Mouse (Mus musculus) embryonic facial prominence, embryonic 14.5 days (tissue): Measurements from ENCODE around the gene Myo9b. TPM values are rescaled to one million over a fixed set of nuclear protein-coding genes. Genes with fewer than 3 reads are reported as not detected.

Experiments used
- ATAC-seq: fragments of 200-750 bp; cut with Nextera tagmentation; 2 replicates; pipeline ENCODE4 v1.8.0; 2017; ENCODE audit warnings: low read depth, moderate number of reproducible peaks, moderate TSS enrichment
- DNase-seq: peaks from one replicate; pipeline ENCODE4 v3.0.0-alpha.2; 2015; ENCODE audit warnings: low spot score
- H3K27ac ChIP-seq: fragments of 300-500 bp; sonication (generic); replicated peaks from 2 replicates; pipeline ENCODE4 v1.5.1; 2014; ENCODE audit warnings: low read depth, mild to moderate bottlenecking, low read length, moderate library complexity
- H3K27me3 ChIP-seq: fragments of 300-500 bp; sonication (generic); replicated peaks from 2 replicates; pipeline ENCODE4 v1.6.1; 2014; ENCODE audit warnings: low read length; ENCODE audit not compliant: control insufficient read depth, insufficient read depth
- H3K36me3 ChIP-seq: fragments of 300-500 bp; sonication (generic); 2 replicates; pipeline ENCODE4 v1.6.1; 2014; ENCODE audit warnings: low read length, mixed read lengths; ENCODE audit not compliant: control insufficient read depth, insufficient read depth
- H3K4me1 ChIP-seq: fragments of 300-500 bp; sonication (generic); 2 replicates; pipeline ENCODE4 v1.6.1; 2014; ENCODE audit warnings: antibody characterized with exemption, low read length; ENCODE audit not compliant: control insufficient read depth, insufficient read depth
- H3K4me2 ChIP-seq: fragments of 300-500 bp; sonication (generic); 2 replicates; pipeline ENCODE4 v1.6.1; 2014; ENCODE audit warnings: low read depth, mild to moderate bottlenecking, low read length, moderate library complexity, mixed read lengths
- H3K4me3 ChIP-seq: fragments of 300-500 bp; sonication (generic); 2 replicates; pipeline ENCODE4 v1.5.1; 2014; ENCODE audit warnings: low read depth, mild to moderate bottlenecking, low read length
- H3K9ac ChIP-seq: fragments of 300-500 bp; sonication (generic); 2 replicates; pipeline ENCODE4 v1.6.1; 2014; ENCODE audit warnings: low read depth, mild to moderate bottlenecking, low read length, moderate library complexity, mixed read lengths
- H3K9me3 ChIP-seq: fragments of 300-500 bp; sonication (generic); 2 replicates; pipeline ENCODE4 v1.6.1; 2016; ENCODE audit warnings: low read length; ENCODE audit not compliant: control insufficient read depth
- WGBS: fragments of 180-500 bp; shearing (Covaris S2); extraction: QIAGEN DNeasy Blood & Tissue Kit; methylation state at CpG from one replicate; pipeline ENCODE4 v1.1.7; 2014; 5-methylcytosine and 5-hydroxymethylcytosine counted together
- polyA plus RNA-seq: library from polyadenylated mRNA; unstranded; fragments of >200 nt; fragmentation: Nextera tagmentation; extraction: Ambion mirVana; gene quantifications from 2 replicates; pipeline ENCODE4 v1.2.1, GENCODE M21; 2014

Gene Myo9b
- polyA plus RNA-seq, 1 experiment from 2014 or later: 24.1 TPM

- H3K4me1 ChIP-seq: peaks cover 26% of the 10 kb centered on the region
- peaks cover 46% of the 10 kb centered on the region for H3K36me3 ChIP-seq
- no peak overlapping the region for H3K27ac ChIP-seq
- H3K9ac ChIP-seq: no peak overlapping the region
- no peaks in the 10 kb centered on the region for H3K27me3 ChIP-seq
- 86% methylated on average over 10 of the region's 12 CpGs for WGBS
- ATAC-seq (no peak), DNase-seq (no peak)
- no peak overlapping the region for H3K4me2 ChIP-seq
- no peak overlapping the region for H3K4me3 ChIP-seq
- no peaks in the 10 kb centered on the region for H3K9me3 ChIP-seq
These were observed 99.9 kb downstream of the Myo9b start for GRCm38 (mm10) chr8:71372427-71372826.

GRCm38 (mm10) chr8:71373000-71373399, 100.5 kb downstream of the Myo9b start:
- Histone ChIP-seq H3K9me3 (no peaks in the 10 kb centered on the region), H3K27me3 (no peaks in the 10 kb centered on the region), H3K4me2 (no peak overlapping the region), H3K36me3 (peaks cover 52% of the 10 kb centered on the region), H3K9ac (no peak overlapping the region), H3K4me3 (no peak overlapping the region), H3K27ac (no peak overlapping the region), H3K4me1 (peaks cover 21% of the 10 kb centered on the region)
- no peak for ATAC-seq
- DNase-seq: no peak
- 94% methylated on average over 3 of the region's 3 CpGs for WGBS

- peaks cover 33% of the 10 kb centered on the region for H3K4me1 ChIP-seq
- H3K9me3 ChIP-seq: no peaks in the 10 kb centered on the region
- no peak overlapping the region for H3K4me2 ChIP-seq
- no peak overlapping the region for H3K9ac ChIP-seq
- DNase-seq (no peak), ATAC-seq (no peak)
- H3K27me3 ChIP-seq: no peaks in the 10 kb centered on the region
- WGBS: 88% methylated on average over 15 of the region's 17 CpGs
- H3K27ac ChIP-seq: no peak overlapping the region
- peaks cover 46% of the 10 kb centered on the region for H3K36me3 ChIP-seq
- H3K4me3 ChIP-seq: no peak overlapping the region
These were observed 102.2 kb downstream of the Myo9b start for GRCm38 (mm10) chr8:71374616-71375206.

GRCm38 (mm10) chr8:71375581-71376422, 103.3 kb downstream of the Myo9b start:
- Histone ChIP-seq H3K4me2 (peak overlapping the region; percentile 59), H3K4me1 (peaks cover 34% of the 10 kb centered on the region), H3K9me3 (no peaks in the 10 kb centered on the region), H3K9ac (peak overlapping the region; percentile 58), H3K27ac (peak overlapping the region; percentile 33), H3K36me3 (peaks cover 44% of the 10 kb centered on the region), H3K27me3 (no peaks in the 10 kb centered on the region), H3K4me3 (peak overlapping the region; percentile 33)
- DNase-seq: peak; percentile 71
- no peak for ATAC-seq
- 2% methylated on average over 30 of the region's 74 CpGs for whole genome bisulfite sequencing

GRCm38 (mm10) chr8:71376423-71377030, 104.0 kb downstream of the Myo9b start:
- Histone ChIP-seq H3K4me1 (peaks cover 33% of the 10 kb centered on the region), H3K36me3 (peaks cover 44% of the 10 kb centered on the region), H3K27me3 (no peaks in the 10 kb centered on the region), H3K4me3 (peak overlapping the region; percentile 33; the same call in 1 of the 2 replicates), H3K4me2 (peak overlapping the region; percentile 59), H3K9ac (peak overlapping the region; percentile 58; the same call in 1 of the 2 replicates), H3K9me3 (no peaks in the 10 kb centered on the region), H3K27ac (no peak overlapping the region)
- no peak for ATAC-seq
- 48% methylated on average over 7 of the region's 8 CpGs for WGBS
- DNase-seq: peak; percentile 50

GRCm38 (mm10) chr8:71379008-71379407, 106.5 kb downstream of the Myo9b start:
- Histone ChIP-seq H3K4me3 (peak overlapping the region; percentile 77; the same call in 1 of the 2 replicates), H3K9ac (no peak overlapping the region; the same call in 1 of the 2 replicates), H3K9me3 (no peaks in the 10 kb centered on the region), H3K4me2 (peak overlapping the region; percentile 99), H3K4me1 (peaks cover 38% of the 10 kb centered on the region), H3K27ac (no peak overlapping the region), H3K27me3 (no peaks in the 10 kb centered on the region), H3K36me3 (peaks cover 33% of the 10 kb centered on the region)
- ATAC-seq: no peak
- DNase-seq: no peak
- WGBS: 68% methylated on average over 4 of the region's 4 CpGs

GRCm38 (mm10) chr8:71379512-71380075, 107.1 kb downstream of the Myo9b start:
- no peak for DNase-seq
- H3K36me3 ChIP-seq: peaks cover 27% of the 10 kb centered on the region
- WGBS: 48% methylated on average over 3 of the region's 3 CpGs

More at GRCm38 (mm10) chr8:71379512-71380075, 107.1 kb downstream of the Myo9b start:
- H3K4me1 ChIP-seq: peaks cover 38% of the 10 kb centered on the region
- ATAC-seq: no peak
- H3K4me3 ChIP-seq: peak overlapping the region; percentile 77
- no peaks in the 10 kb centered on the region for H3K9me3 ChIP-seq
- H3K27ac ChIP-seq: no peak overlapping the region
- peak overlapping the region; percentile 99 for H3K4me2 ChIP-seq
- no peaks in the 10 kb centered on the region for H3K27me3 ChIP-seq
- peak overlapping the region; percentile 79 for H3K9ac ChIP-seq
